Comparison of ENCODE assay signal across 13 mouse cellular contexts in the genomic region with DNA sequence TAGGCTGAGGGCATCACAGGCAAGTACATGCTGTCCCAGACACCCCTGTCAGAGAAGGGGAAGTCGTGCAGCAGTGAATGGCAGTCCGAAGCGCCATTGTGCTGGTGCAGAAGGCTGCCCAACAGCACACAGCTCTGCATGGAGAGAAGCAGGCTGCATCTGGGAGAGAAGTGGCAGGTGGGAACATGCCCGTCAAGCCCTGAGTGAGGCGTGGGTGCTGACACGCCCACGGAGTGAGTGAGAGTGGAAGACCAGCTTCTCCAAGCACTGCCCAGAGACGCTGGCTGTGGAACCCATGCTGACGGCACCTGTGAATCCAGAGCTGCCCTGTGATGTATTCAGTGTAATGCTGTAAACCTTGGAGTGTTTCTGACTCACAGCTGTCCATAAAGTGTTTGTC.
"Had no signal": no experiment of that assay in that cellular context is flagged by ENCODE, and none has a peak within 500 bp of the region (broad histone marks: within the 10 kb centered on the region; RNA-seq: fewer than 3 reads in every experiment).

No protein-coding gene starts in this region.

- H3K4me2 ChIP-seq: kidney, embryonic 15.5 days; limb, embryonic 15.5 days; liver, embryonic 13.5 days; neural tube, embryonic 12.5 days; stomach, embryonic 15.5 days had no signal

- DNase-seq: kidney, adult 2 months; kidney, postnatal 14 days; layer of hippocampus, postnatal 36 days; liver, embryonic 13.5 days; lung, adult 18-20 months; midbrain, embryonic 14.5 days; thymus, adult 2 months; thymus, postnatal 25 days had no signal

- H3K27me3 ChIP-seq: kidney, embryonic 15.5 days; limb, embryonic 15.5 days; liver, embryonic 13.5 days; neural tube, embryonic 12.5 days; stomach, embryonic 15.5 days had no signal

- H3K27ac ChIP-seq: kidney, embryonic 15.5 days; limb, embryonic 15.5 days; liver, embryonic 13.5 days; midbrain, embryonic 10.5 days; neural tube, embryonic 12.5 days; stomach, embryonic 15.5 days had no signal

- H3K4me3 ChIP-seq: kidney, embryonic 15.5 days; limb, embryonic 15.5 days; liver, embryonic 13.5 days; midbrain, embryonic 10.5 days; neural tube, embryonic 12.5 days; stomach, embryonic 15.5 days had no signal
